Mouse (Mus musculus): ENCODE measurements around the gene Sgsh. TPM values are rescaled to one million over a fixed set of nuclear protein-coding genes. Genes with fewer than 3 reads are reported as not detected.

Sgsh gene
- polyA plus RNA-seq, 1 experiment from 2014 or later, result 7.7 TPM

DNA sequence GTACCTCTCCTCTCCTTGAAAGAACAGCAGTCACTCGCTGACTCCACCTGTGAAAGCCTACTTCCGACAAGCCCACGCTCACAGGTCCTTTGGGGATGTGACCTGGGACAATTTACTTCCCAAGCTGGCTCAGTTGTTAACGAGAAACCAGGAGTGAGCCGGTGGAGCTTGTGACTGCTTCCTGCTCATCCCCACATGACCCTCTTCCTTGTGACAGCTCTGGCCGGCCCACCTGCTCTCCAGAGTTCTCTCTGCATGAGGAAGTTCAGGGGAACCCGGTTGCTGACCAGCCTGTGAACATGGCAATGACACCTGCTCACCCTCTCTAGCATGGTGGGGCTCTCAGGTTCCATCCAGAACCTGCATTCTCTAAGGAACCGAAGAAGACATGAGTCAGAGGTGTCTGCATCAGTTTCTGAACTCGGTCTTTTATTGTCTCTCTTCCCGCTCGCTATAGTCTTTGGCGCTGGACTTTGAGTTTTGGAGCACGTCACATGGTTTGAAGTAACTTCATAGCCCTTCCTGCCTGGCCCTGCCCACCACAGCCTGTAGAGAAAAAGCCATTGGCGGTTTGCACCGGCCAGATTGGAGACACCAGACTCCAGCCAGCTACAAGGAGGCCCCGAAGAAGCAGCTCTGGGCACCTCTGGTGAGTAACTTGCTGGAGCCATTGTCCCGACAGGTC is 40.9 kb downstream of the Sgsh start:
- H3K4me1 ChIP-seq (replicated peaks; ENCODE audit: control insufficient read depth, insufficient read depth), result no peaks in the 10 kb centered on the region
- no peak overlapping the region for H3K4me2 ChIP-seq (replicated peaks; ENCODE audit: low read depth)
- no peak overlapping the region for H3K4me3 ChIP-seq (ENCODE audit: low read depth, low read length)
- DNase-seq (ENCODE audit: low spot score) (peak; percentile 58), ATAC-seq (ENCODE audit: low FRiP score, low TSS enrichment) (peak; percentile 80)
- H3K27ac ChIP-seq (replicated peaks), result 0 out of 2 replicates have a peak overlapping the region, but pooled peaks have one; percentile 13
- TF ChIP-seq EP300 (optimal IDR thresholded peaks at IDR 0.05) (no peak), CTCF (IDR thresholded peaks at IDR 0.05; ENCODE audit: low read depth) (no peak)
- WGBS, result 64% methylated on average over 17 of the region's 17 CpGs
- no peaks in the 10 kb centered on the region for H3K36me3 ChIP-seq (ENCODE audit: control insufficient read depth, insufficient read depth, low read length)
- no peaks in the 10 kb centered on the region for H3K27me3 ChIP-seq (ENCODE audit: control insufficient read depth, insufficient read depth, low read length)
- no peaks in the 10 kb centered on the region for H3K9me3 ChIP-seq (ENCODE audit: control insufficient read depth, low read length)
- no peak overlapping the region for H3K9ac ChIP-seq (ENCODE audit: low read length)

DNA sequence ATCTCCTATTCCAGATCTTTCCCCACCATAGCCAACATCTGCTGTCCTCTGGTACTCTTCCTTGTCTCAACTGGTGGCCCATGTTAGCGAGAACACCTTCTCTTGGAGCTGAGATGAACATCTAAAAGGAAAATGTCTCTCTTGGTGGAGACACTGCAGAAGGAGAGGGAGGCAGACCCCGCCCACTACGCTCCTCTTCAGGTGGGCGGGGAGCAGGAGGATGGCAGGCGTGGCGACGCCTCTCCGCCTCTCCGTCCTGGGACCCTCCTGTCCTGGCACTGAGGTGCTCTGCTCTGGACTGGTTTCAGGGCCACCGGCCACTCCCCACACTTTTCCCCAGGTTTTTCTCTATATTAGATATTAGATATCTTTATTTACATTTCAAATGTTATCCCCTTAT is 44.7 kb downstream of the Sgsh start:
- no peak overlapping the region for H3K4me2 ChIP-seq (replicated peaks; ENCODE audit: low read depth)
- WGBS, result 19% methylated on average over 8 of the region's 10 CpGs
- no peak overlapping the region for H3K9ac ChIP-seq (ENCODE audit: low read length)
- DNase-seq (ENCODE audit: low spot score) (no peak), ATAC-seq (ENCODE audit: low FRiP score, low TSS enrichment) (no peak)
- no peak overlapping the region for H3K27ac ChIP-seq (replicated peaks)
- no peaks in the 10 kb centered on the region for H3K27me3 ChIP-seq (ENCODE audit: control insufficient read depth, insufficient read depth, low read length)
- H3K9me3 ChIP-seq (ENCODE audit: control insufficient read depth, low read length), result no peaks in the 10 kb centered on the region
- no peak overlapping the region for H3K4me3 ChIP-seq (ENCODE audit: low read depth, low read length)
- no peaks in the 10 kb centered on the region for H3K4me1 ChIP-seq (replicated peaks; ENCODE audit: control insufficient read depth, insufficient read depth)
- TF ChIP-seq CTCF (IDR thresholded peaks at IDR 0.05; ENCODE audit: low read depth) (no peak), EP300 (optimal IDR thresholded peaks at IDR 0.05) (no peak)
- no peaks in the 10 kb centered on the region for H3K36me3 ChIP-seq (ENCODE audit: control insufficient read depth, insufficient read depth, low read length)

DNA sequence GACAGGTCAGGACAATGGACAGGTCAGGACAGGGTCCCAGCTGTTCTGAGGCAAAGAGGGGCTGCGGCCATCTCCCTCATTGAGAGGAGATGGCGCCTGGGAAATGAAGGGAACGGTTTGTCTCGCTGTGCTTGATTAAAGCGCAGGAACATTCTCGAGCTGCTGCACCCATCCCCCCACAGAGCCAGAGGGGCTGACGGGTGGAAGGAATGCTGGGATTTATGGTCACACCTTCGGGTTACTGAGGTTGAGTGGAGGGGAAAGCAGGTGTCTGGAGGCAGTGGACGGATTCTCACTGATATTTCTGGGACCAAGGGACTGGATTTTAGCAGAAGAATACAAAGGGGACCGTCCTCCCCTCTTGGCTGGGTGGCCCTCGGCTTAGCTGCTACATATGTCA is 47.4 kb downstream of the Sgsh start:
- Histone ChIP-seq H3K4me3 (ENCODE audit: low read depth, low read length) (no peak overlapping the region), H3K4me2 (replicated peaks; ENCODE audit: low read depth) (no peak overlapping the region), H3K27ac (replicated peaks) (0 out of 2 replicates have a peak overlapping the region, but pooled peaks have one; percentile 35), H3K4me1 (replicated peaks; ENCODE audit: control insufficient read depth, insufficient read depth) (no peaks in the 10 kb centered on the region), H3K27me3 (ENCODE audit: control insufficient read depth, insufficient read depth, low read length) (no peaks in the 10 kb centered on the region), H3K9me3 (ENCODE audit: control insufficient read depth, low read length) (no peaks in the 10 kb centered on the region), H3K9ac (ENCODE audit: low read length) (peak overlapping the region; percentile 27; the same call in 1 of the 2 replicates), H3K36me3 (ENCODE audit: control insufficient read depth, insufficient read depth, low read length) (no peaks in the 10 kb centered on the region)
- ATAC-seq (ENCODE audit: low FRiP score, low TSS enrichment), result no peak
- DNase-seq (ENCODE audit: low spot score), result no peak
- TF ChIP-seq CTCF (IDR thresholded peaks at IDR 0.05; ENCODE audit: low read depth), result no peak
- TF ChIP-seq EP300 (optimal IDR thresholded peaks at IDR 0.05), result no peak
- WGBS, result 24% methylated on average over 11 of the region's 11 CpGs

DNA sequence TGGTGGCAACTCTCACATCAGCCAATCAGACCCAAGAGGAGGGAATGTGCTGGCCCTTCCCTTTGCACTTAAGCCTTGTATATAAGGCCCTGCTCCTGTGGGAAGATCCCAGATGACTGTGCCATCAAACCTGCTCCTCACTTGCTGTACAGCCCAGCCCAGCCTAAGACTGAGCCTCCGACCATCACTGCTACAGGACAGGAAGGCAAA is 47.8 kb downstream of the Sgsh start, which contains the start of gene Card14:
Card14 (plus strand) TSS at position 111 of the 210 bp plus-strand sequence.
- TF ChIP-seq EP300 (optimal IDR thresholded peaks at IDR 0.05) (no peak), CTCF (IDR thresholded peaks at IDR 0.05; ENCODE audit: low read depth) (no peak)
- WGBS, result 35% methylated on average over 1 of the region's 1 CpGs
- Histone ChIP-seq H3K27ac (replicated peaks) (0 out of 2 replicates have a peak within 1 kb of the TSS, but pooled peaks have one; percentile 35), H3K4me1 (replicated peaks; ENCODE audit: control insufficient read depth, insufficient read depth) (no peaks in the 10 kb centered on the region), H3K27me3 (ENCODE audit: control insufficient read depth, insufficient read depth, low read length) (no peaks in the 10 kb centered on the region), H3K4me2 (replicated peaks; ENCODE audit: low read depth) (no peak within 1 kb of the TSS), H3K4me3 (ENCODE audit: low read depth, low read length) (no peak within 1 kb of the TSS), H3K9me3 (ENCODE audit: control insufficient read depth, low read length) (no peaks in the 10 kb centered on the region), H3K9ac (ENCODE audit: low read length) (peak within 1 kb of the TSS; percentile 27; the same call in 1 of the 2 replicates), H3K36me3 (ENCODE audit: control insufficient read depth, insufficient read depth, low read length) (no peaks in the 10 kb centered on the region)
- ATAC-seq (ENCODE audit: low FRiP score, low TSS enrichment) (no peak), DNase-seq (ENCODE audit: low spot score) (no peak)

DNA sequence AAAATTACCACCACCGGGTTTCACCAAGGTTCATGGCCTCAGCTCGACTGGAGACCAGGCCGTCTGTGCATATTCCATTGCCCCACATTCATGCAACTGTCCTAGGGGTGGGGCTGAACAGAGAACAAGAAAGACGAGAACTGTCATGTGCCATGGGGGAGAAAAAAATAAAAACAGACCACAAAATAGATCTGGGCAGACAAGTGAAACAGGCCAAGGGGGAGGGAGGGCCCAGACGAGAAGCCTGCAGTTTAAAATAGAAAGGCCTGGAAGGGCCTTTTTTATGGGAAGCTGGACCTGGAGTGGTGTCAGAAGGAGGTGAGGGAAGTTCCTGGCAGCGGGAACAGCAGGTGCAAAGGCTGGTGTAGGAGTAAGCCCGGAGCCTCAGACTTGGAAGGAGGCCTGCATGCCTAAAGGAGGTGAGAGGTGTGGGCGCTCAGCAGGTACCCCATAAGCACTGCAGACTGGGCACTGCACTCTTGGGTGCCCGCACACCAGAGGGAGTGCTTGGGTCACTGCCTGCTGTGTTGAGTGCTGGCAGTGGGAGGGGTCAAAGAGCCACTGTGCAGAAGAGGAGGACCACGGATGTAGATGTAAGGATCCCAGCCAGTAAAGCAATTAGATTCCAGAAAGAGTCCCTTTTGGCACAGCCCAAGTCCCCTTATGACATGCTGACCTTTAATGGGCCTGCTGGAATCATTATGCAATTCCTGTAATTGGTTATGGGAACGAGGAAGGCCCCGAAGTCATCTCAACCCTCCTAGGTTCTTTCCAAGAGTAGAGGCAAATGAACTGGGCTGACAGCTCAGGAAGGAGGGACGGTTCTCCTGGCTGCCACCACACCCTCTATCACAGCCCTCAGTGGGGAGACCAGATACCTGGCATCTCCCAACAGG is 48.3 kb downstream of the Sgsh start:
- Histone ChIP-seq H3K27me3 (ENCODE audit: control insufficient read depth, insufficient read depth, low read length) (no peaks in the 10 kb centered on the region), H3K27ac (replicated peaks) (0 out of 2 replicates have a peak overlapping the region, but pooled peaks have one; percentile 14)

More for the DNA sequence above, 48.3 kb downstream of the Sgsh start:
- DNase-seq (ENCODE audit: low spot score) (no peak), ATAC-seq (ENCODE audit: low FRiP score, low TSS enrichment) (no peak)
- no peaks in the 10 kb centered on the region for H3K36me3 ChIP-seq (ENCODE audit: control insufficient read depth, insufficient read depth, low read length)
- no peak overlapping the region for H3K4me3 ChIP-seq (ENCODE audit: low read depth, low read length)
- no peak overlapping the region for H3K4me2 ChIP-seq (replicated peaks; ENCODE audit: low read depth)
- 47% methylated on average over 13 of the region's 13 CpGs for WGBS
- H3K4me1 ChIP-seq (replicated peaks; ENCODE audit: control insufficient read depth, insufficient read depth), result no peaks in the 10 kb centered on the region
- no peaks in the 10 kb centered on the region for H3K9me3 ChIP-seq (ENCODE audit: control insufficient read depth, low read length)
- no peak overlapping the region for H3K9ac ChIP-seq (ENCODE audit: low read length)
- TF ChIP-seq EP300 (optimal IDR thresholded peaks at IDR 0.05), result no peak
- TF ChIP-seq CTCF (IDR thresholded peaks at IDR 0.05; ENCODE audit: low read depth), result peak; percentile 10; the same call in 1 of the 2 replicates
